Mouse (Mus musculus): ENCODE measurements at regions not wholly inside any gene's neighbourhood (a gene's known extent, or its start where the extent isn't known, plus 50 kb on each side); places are given as distances from the start of the nearest gene placed in this dataset.
A peak's percentile ranks its signal among the peaks of the same experiment; 100 is the strongest.

DNA sequence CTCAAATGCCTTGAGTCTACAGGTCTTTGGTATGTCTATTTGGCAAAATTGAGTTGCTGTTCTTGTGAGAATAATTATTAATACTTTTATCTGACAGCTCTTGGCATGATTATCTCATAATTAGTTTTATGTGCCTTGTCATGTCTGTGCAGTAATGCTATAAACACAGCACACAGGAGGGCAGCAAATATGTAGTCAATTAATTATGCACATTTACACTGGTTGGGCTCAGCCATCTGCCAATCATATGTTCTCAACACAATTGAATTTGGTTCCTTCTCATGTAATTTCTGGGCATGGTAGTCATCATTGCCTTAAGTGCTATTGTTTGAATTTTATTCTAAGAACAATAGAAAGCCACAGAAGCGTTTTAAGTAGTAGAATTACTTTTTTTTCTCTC is 1650.7 kb upstream of the Tenm2 start:
- no peak overlapping the region for H3K9ac ChIP-seq
- peak; percentile 59 for ATAC-seq
- H3K36me3 ChIP-seq (ENCODE audit: poor library complexity, severe bottlenecking) = no peaks in the 10 kb centered on the region
- no peak overlapping the region for H3K4me2 ChIP-seq
- H3K4me1 ChIP-seq = no peaks in the 10 kb centered on the region
- no peak overlapping the region for H3K27ac ChIP-seq
- no peaks in the 10 kb centered on the region for H3K27me3 ChIP-seq
- H3K9me3 ChIP-seq (replicated peaks) = no peaks in the 10 kb centered on the region
- WGBS = 46% methylated on average over 1 of the region's 1 CpGs
- H3K4me3 ChIP-seq = no peak overlapping the region

DNA sequence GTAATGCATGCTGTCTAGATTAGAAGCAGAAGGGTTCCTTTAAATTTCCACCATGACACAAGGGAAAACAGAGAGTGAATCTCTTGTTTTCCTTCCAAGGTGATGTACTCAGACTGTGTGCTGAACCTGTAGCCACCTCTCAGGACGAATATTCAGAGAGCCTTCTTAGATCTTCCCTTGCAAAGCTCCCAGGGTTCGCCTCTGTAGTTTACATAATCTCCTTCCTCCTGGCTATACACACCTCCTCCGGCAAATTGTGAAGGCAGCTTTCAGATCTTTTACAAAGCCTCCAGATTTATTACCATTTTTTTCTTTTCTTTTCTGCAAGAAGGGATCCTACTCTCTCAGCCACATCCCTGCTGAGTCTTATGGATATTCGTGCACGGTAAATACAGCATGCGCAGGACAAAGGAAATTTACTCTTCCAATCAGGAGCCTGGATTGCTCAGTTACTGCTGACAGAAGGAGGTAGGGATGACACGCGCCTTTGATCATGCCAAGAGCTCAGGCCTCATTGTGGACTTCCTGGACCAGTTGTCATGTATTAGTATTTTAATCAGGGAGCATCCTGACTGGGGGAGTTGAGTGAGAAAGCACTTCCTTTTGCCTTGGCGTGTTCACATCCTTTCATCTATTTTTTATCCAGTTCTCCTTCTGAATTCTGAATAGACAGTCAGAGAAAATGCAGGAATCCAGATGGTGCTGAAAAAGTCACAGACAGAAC is 1626.0 kb upstream of the Tenm2 start:
- Histone ChIP-seq H3K27me3 (no peaks in the 10 kb centered on the region), H3K9me3 (replicated peaks) (no peaks in the 10 kb centered on the region), H3K36me3 (ENCODE audit: poor library complexity, severe bottlenecking) (no peaks in the 10 kb centered on the region), H3K4me2 (peak overlapping the region; percentile 12), H3K4me3 (no peak overlapping the region), H3K27ac (peak overlapping the region; percentile 27; the same call in 1 of the 2 replicates), H3K4me1 (0 out of 2 replicates have a peak, but pooled peaks cover 7% of the 10 kb centered on the region), H3K9ac (no peak overlapping the region)
- 16% methylated on average over 9 of the region's 9 CpGs for WGBS
- ATAC-seq = peak; percentile 87

- ATAC-seq = no peak
- H3K9ac ChIP-seq = no peak overlapping the region
- H3K4me3 ChIP-seq = no peak overlapping the region
- no peak overlapping the region for H3K27ac ChIP-seq
- 65% methylated on average over 9 of the region's 9 CpGs for WGBS
- no peaks in the 10 kb centered on the region for H3K9me3 ChIP-seq (replicated peaks)
- no peaks in the 10 kb centered on the region for H3K27me3 ChIP-seq
- 0 out of 2 replicates have a peak, but pooled peaks cover 2% of the 10 kb centered on the region for H3K4me1 ChIP-seq
- no peaks in the 10 kb centered on the region for H3K36me3 ChIP-seq (ENCODE audit: poor library complexity, severe bottlenecking)
- H3K4me2 ChIP-seq = no peak overlapping the region
Measured at GRCm38 (mm10) chr11:38856645-38857044, 1620.9 kb upstream of the Tenm2 start.

- WGBS = 52% methylated on average over 5 of the region's 5 CpGs
Measured at GRCm38 (mm10) chr11:38829148-38829547, 1593.4 kb upstream of the Tenm2 start.

GRCm38 (mm10) chr11:38828375-38828774 is 1592.6 kb upstream of the Tenm2 start:
- no peak overlapping the region for H3K4me3 ChIP-seq
- 63% methylated on average over 2 of the region's 2 CpGs for WGBS
- no peaks in the 10 kb centered on the region for H3K9me3 ChIP-seq (replicated peaks)

More at GRCm38 (mm10) chr11:38829148-38829547, 1593.4 kb upstream of the Tenm2 start:
- H3K27ac ChIP-seq = no peak overlapping the region
- no peak overlapping the region for H3K9ac ChIP-seq
- no peaks in the 10 kb centered on the region for H3K27me3 ChIP-seq
- 0 out of 2 replicates have a peak, but pooled peaks have one; percentile 36 for ATAC-seq
- H3K4me3 ChIP-seq = no peak overlapping the region
- H3K4me1 ChIP-seq = no peaks in the 10 kb centered on the region
- no peaks in the 10 kb centered on the region for H3K9me3 ChIP-seq (replicated peaks)
- no peak overlapping the region for H3K4me2 ChIP-seq
- no peaks in the 10 kb centered on the region for H3K36me3 ChIP-seq (ENCODE audit: poor library complexity, severe bottlenecking)

GRCm38 (mm10) chr11:38825172-38825753 is 1589.5 kb upstream of the Tenm2 start:
- Histone ChIP-seq H3K36me3 (ENCODE audit: poor library complexity, severe bottlenecking) (no peaks in the 10 kb centered on the region), H3K27ac (no peak overlapping the region), H3K4me2 (no peak overlapping the region), H3K4me3 (no peak overlapping the region), H3K9me3 (replicated peaks) (no peaks in the 10 kb centered on the region), H3K4me1 (no peaks in the 10 kb centered on the region), H3K9ac (no peak overlapping the region), H3K27me3 (no peaks in the 10 kb centered on the region)
- no peak for ATAC-seq
- WGBS = 90% methylated on average over 1 of the region's 1 CpGs

More at GRCm38 (mm10) chr11:38828375-38828774, 1592.6 kb upstream of the Tenm2 start:
- Histone ChIP-seq H3K9ac (no peak overlapping the region), H3K4me2 (no peak overlapping the region), H3K36me3 (ENCODE audit: poor library complexity, severe bottlenecking) (no peaks in the 10 kb centered on the region), H3K4me1 (no peaks in the 10 kb centered on the region), H3K27ac (no peak overlapping the region), H3K27me3 (no peaks in the 10 kb centered on the region)
- no peak for ATAC-seq

GRCm38 (mm10) chr11:38818141-38818540 is 1582.4 kb upstream of the Tenm2 start:
- Histone ChIP-seq H3K4me2 (no peak overlapping the region), H3K4me3 (no peak overlapping the region), H3K27ac (no peak overlapping the region), H3K36me3 (ENCODE audit: poor library complexity, severe bottlenecking) (no peaks in the 10 kb centered on the region), H3K27me3 (no peaks in the 10 kb centered on the region), H3K9ac (no peak overlapping the region), H3K9me3 (replicated peaks) (no peaks in the 10 kb centered on the region), H3K4me1 (0 out of 2 replicates have a peak, but pooled peaks cover 2% of the 10 kb centered on the region)
- 49% methylated on average over 3 of the region's 3 CpGs for WGBS
- ATAC-seq = no peak

GRCm38 (mm10) chr11:38783548-38783947 is 1547.8 kb upstream of the Tenm2 start:
- H3K27me3 ChIP-seq = no peaks in the 10 kb centered on the region
- H3K4me2 ChIP-seq = no peak overlapping the region
- no peaks in the 10 kb centered on the region for H3K9me3 ChIP-seq (replicated peaks)
- 50% methylated on average over 4 of the region's 4 CpGs for WGBS
- no peaks in the 10 kb centered on the region for H3K36me3 ChIP-seq (ENCODE audit: poor library complexity, severe bottlenecking)
- no peak overlapping the region for H3K4me3 ChIP-seq
- no peak overlapping the region for H3K27ac ChIP-seq
- no peak overlapping the region for H3K9ac ChIP-seq
- H3K4me1 ChIP-seq = no peaks in the 10 kb centered on the region
- ATAC-seq = no peak

DNA sequence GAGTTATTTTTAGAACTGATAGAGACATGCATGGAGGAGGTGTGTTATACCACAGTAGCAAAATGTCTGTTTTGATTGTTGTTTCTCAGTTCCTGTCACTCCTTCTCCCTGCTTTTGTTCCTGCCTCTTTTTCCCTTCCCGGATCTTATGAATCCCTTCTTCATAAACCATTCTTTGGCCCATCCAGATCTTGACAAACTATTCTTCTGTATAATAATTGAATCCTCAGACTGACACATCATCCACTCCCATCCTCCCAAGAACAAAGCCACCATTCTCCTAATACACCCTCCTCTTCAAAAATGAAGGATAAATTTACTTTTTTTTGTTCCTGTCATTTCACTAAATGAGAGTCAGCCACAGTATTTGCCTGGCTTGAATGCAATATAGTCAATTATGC is 1543.8 kb upstream of the Tenm2 start:
- H3K27me3 ChIP-seq = no peaks in the 10 kb centered on the region
- no peak overlapping the region for H3K4me2 ChIP-seq
- no peak overlapping the region for H3K4me3 ChIP-seq
- 54% methylated on average over 1 of the region's 1 CpGs for WGBS
- no peak overlapping the region for H3K27ac ChIP-seq
- no peak for ATAC-seq
- no peak overlapping the region for H3K9ac ChIP-seq
- H3K36me3 ChIP-seq (ENCODE audit: poor library complexity, severe bottlenecking) = no peaks in the 10 kb centered on the region
- H3K4me1 ChIP-seq = no peaks in the 10 kb centered on the region
- no peaks in the 10 kb centered on the region for H3K9me3 ChIP-seq (replicated peaks)

DNA sequence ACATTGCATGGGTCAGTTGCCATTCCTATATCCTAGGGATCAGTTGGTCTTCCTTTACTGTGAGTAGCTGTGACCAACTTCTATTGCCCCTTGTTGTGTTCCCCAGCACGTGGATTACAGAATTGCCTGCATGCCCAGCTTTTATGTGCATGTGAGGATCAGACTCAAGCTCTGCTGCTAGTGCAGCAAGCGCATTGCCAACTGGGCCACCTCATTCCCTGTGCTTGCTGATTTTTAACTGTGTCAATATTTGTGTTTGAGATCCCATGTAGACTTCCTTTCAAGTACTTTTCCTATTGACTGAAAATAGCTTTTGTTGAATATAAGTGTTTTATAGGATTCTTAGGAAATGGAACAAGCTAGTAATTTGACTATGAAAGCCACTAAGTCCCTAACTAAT is 1526.5 kb upstream of the Tenm2 start:
- WGBS = 64% methylated on average over 2 of the region's 2 CpGs
- Histone ChIP-seq H3K27ac (no peak overlapping the region), H3K4me2 (no peak overlapping the region), H3K36me3 (ENCODE audit: poor library complexity, severe bottlenecking) (no peaks in the 10 kb centered on the region), H3K9ac (no peak overlapping the region), H3K4me3 (no peak overlapping the region), H3K9me3 (replicated peaks) (no peaks in the 10 kb centered on the region), H3K4me1 (no peaks in the 10 kb centered on the region), H3K27me3 (no peaks in the 10 kb centered on the region)
- ATAC-seq = no peak

DNA sequence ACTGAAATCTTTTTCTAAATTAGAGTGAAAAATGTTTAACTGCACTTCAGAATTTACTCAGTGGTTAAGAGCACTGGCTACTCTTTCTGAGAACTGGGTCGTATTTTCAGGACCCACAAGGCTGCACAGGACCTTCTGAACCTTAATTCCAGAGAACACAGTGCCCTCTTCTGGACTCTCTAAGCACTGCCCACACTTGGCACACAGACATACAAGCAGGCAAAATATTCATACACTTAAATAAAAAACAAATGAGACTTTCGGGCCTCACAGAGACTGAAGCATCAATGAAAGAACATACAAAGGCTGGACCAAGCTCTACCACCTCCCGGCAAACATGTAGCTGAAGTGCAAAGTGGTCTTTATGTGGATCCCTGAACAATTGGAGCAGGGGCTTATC is 1511.8 kb upstream of the Tenm2 start:
- H3K4me1 ChIP-seq = no peaks in the 10 kb centered on the region
- 32% methylated on average over 3 of the region's 3 CpGs for WGBS
- peak; percentile 58; the same call in 1 of the 2 replicates for ATAC-seq
- H3K27me3 ChIP-seq = no peaks in the 10 kb centered on the region
- H3K4me3 ChIP-seq = no peak overlapping the region
- H3K27ac ChIP-seq = no peak overlapping the region
- H3K9me3 ChIP-seq (replicated peaks) = no peaks in the 10 kb centered on the region
- no peak overlapping the region for H3K4me2 ChIP-seq
- H3K9ac ChIP-seq = no peak overlapping the region
- no peaks in the 10 kb centered on the region for H3K36me3 ChIP-seq (ENCODE audit: poor library complexity, severe bottlenecking)

DNA sequence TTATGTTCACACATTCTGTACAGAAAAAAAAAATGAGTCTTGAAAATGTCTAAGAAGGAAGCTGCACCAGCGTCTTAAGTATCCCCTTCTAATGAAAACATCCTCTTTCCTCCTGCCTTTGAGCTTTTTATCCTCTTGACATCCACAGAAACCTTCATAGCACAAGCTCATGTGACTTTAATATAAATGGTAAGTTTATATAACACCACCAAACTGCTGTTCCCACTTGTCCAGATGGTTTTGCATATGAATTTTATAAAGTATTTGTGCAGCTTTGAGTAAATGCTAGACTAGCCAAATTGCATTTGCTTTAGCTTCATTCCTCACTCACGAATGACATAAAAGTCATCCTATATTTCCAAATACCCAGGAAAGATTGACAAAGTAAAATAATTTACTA is 1493.3 kb upstream of the Tenm2 start:
- ATAC-seq = no peak
- Histone ChIP-seq H3K4me3 (no peak overlapping the region), H3K27me3 (no peaks in the 10 kb centered on the region), H3K4me1 (no peaks in the 10 kb centered on the region), H3K27ac (no peak overlapping the region), H3K36me3 (ENCODE audit: poor library complexity, severe bottlenecking) (no peaks in the 10 kb centered on the region), H3K4me2 (no peak overlapping the region), H3K9me3 (replicated peaks) (no peaks in the 10 kb centered on the region), H3K9ac (no peak overlapping the region)
- 43% methylated on average over 2 of the region's 2 CpGs for WGBS

Data from forebrain, embryonic 13.5 days (tissue).